Mouse (Mus musculus): Measurements from ENCODE around the gene Smad1. TPM values are rescaled to one million over a fixed set of nuclear protein-coding genes. Genes with fewer than 3 reads are reported as not detected.

The Smad1 gene
- polyA plus RNA-seq, 1 experiment from 2014 or later: 9.6 TPM

DNA sequence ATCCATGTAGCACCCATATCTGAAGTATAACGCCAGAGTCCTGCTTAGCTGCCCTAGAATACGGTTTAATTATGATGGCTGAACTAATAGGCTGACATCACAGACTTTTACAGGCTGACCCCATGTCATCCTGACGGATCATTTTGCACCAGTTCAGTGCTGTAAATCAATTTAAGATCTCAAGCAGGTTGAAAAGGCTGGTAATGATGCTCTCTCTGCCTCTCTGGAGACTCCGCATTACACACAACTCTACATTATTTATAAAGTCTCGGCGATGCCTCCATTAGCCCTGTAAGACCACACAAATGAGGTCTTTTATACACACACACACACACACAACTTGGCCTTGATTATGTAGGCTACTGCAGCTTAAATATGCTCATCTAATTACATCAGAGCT is 2.4 kb downstream of the Smad1 start:
- WGBS (ENCODE audit: insufficient replicate concordance): 71% methylated on average over 6 of the region's 6 CpGs
- no peaks in the 10 kb centered on the region for H3K36me3 ChIP-seq

DNA sequence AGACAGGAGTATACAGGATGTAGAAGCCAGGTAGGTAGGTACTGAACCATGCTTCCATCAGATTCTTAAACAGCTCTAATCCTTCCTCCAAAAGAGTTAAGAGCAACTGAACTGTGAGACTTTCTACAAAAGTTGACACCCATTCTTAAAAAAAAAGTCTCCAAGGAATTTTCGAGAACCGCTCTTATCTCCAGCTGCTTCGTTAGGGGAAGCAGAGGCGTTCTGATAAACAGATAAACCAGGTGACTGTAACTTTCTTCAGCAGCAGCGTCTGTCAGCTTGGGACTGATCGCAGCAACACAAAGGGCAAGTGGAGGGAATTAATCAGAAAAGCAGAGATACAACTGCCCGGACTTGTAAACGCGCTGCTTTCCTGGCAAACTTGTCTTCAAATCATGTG is 5.3 kb downstream of the Smad1 start:
- Histone ChIP-seq H3K27ac (no peak overlapping the region), H3K4me3 (no peak overlapping the region), H3K27me3 (replicated peaks) (peaks cover 17% of the 10 kb centered on the region), H3K36me3 (peaks cover 3% of the 10 kb centered on the region; the same call in 1 of the 2 replicates), H3K9ac (no peak overlapping the region), H3K4me2 (no peak overlapping the region), H3K9me3 (replicated peaks) (no peaks in the 10 kb centered on the region), H3K4me1 (peaks cover 14% of the 10 kb centered on the region)
- WGBS (ENCODE audit: insufficient replicate concordance): 31% methylated on average over 9 of the region's 9 CpGs
- no peak for ATAC-seq

More for the DNA sequence above, 2.4 kb downstream of the Smad1 start:
- Histone ChIP-seq H3K4me1 (peaks cover 17% of the 10 kb centered on the region), H3K27ac (no peak overlapping the region), H3K4me3 (no peak overlapping the region), H3K4me2 (no peak overlapping the region), H3K27me3 (replicated peaks) (peaks cover 34% of the 10 kb centered on the region), H3K9ac (no peak overlapping the region), H3K9me3 (replicated peaks) (no peaks in the 10 kb centered on the region)
- ATAC-seq: no peak

DNA sequence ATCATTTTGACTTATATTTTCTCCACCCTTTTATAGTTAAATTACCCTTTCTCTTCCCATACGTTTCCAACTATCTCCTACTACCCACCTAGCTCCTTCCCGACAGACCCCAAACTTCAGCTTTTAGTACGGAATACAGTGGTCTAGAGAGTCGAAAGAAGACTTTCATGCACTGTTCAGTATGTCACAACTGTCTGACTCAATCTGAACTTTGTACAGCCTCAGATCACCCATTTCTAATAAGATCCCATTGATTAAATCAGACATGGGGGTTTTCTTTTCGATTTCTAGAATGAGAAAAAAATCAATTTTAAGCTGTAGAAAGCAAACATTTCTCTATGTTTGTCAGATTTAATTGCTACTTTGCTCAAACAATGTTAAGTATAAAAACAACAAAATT is 6.1 kb downstream of the Smad1 start:
- Histone ChIP-seq H3K9ac (no peak overlapping the region), H3K4me3 (no peak overlapping the region), H3K4me1 (peaks cover 14% of the 10 kb centered on the region), H3K36me3 (peaks cover 4% of the 10 kb centered on the region; the same call in 1 of the 2 replicates), H3K9me3 (replicated peaks) (no peaks in the 10 kb centered on the region), H3K27me3 (replicated peaks) (peaks cover 9% of the 10 kb centered on the region), H3K4me2 (no peak overlapping the region), H3K27ac (no peak overlapping the region)
- WGBS (ENCODE audit: insufficient replicate concordance): 70% methylated on average over 5 of the region's 5 CpGs
- no peak for ATAC-seq

DNA sequence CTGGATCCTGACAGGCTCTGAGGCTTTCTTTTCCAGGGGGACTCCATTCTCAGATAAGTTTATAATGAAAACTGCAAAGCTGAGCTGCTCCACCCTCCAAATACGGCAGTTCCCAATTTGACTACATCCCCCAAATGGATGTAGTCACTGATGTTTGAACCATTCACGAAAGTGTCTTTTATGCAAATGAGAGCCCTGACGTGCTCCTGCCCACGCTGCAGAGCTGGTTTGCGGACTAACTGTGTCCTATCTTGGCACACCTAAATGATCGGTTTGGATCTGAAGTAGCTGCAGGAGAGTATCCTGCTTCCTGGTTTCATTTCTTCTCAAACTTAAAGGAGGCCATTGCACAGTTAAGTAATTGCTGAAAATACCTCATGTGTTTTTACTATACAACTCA is 6.7 kb downstream of the Smad1 start:
- peaks cover 4% of the 10 kb centered on the region; the same call in 1 of the 2 replicates for H3K36me3 ChIP-seq
- no peak overlapping the region for H3K4me2 ChIP-seq
- H3K27ac ChIP-seq: no peak overlapping the region
- no peak for ATAC-seq
- no peaks in the 10 kb centered on the region for H3K9me3 ChIP-seq (replicated peaks)
- WGBS (ENCODE audit: insufficient replicate concordance): 56% methylated on average over 6 of the region's 6 CpGs
- H3K4me1 ChIP-seq: peaks cover 10% of the 10 kb centered on the region
- peaks cover 4% of the 10 kb centered on the region for H3K27me3 ChIP-seq (replicated peaks)
- no peak overlapping the region for H3K4me3 ChIP-seq
- no peak overlapping the region for H3K9ac ChIP-seq

DNA sequence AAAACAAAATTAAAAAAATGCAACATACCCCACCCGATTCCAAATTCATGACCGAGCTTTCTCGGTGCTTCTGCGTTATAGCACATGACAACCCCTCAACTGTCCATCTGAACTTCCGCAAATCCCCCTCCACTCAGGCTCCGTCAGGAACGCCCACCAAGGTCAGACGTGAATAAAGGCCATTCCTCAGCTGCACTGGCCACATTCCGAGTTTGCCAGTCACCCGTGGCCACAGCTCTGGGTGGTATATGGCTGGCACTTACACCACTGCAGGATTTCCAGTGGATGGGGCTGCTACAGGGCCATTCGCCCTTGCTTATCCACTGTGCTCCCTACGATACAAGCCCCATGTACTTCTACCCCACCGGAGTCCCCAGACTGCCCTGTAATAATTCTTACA is 7.9 kb downstream of the Smad1 start:
- WGBS (ENCODE audit: insufficient replicate concordance): 77% methylated on average over 13 of the region's 13 CpGs
- no peak for ATAC-seq
- no peaks in the 10 kb centered on the region for H3K9me3 ChIP-seq (replicated peaks)
- H3K4me1 ChIP-seq: peaks cover 9% of the 10 kb centered on the region
- no peak overlapping the region for H3K27ac ChIP-seq
- peaks cover 4% of the 10 kb centered on the region; the same call in 1 of the 2 replicates for H3K36me3 ChIP-seq
- H3K4me3 ChIP-seq: no peak overlapping the region
- H3K27me3 ChIP-seq (replicated peaks): no peaks in the 10 kb centered on the region; the same call in 1 of the 2 replicates
- no peak overlapping the region for H3K4me2 ChIP-seq
- no peak overlapping the region for H3K9ac ChIP-seq

DNA sequence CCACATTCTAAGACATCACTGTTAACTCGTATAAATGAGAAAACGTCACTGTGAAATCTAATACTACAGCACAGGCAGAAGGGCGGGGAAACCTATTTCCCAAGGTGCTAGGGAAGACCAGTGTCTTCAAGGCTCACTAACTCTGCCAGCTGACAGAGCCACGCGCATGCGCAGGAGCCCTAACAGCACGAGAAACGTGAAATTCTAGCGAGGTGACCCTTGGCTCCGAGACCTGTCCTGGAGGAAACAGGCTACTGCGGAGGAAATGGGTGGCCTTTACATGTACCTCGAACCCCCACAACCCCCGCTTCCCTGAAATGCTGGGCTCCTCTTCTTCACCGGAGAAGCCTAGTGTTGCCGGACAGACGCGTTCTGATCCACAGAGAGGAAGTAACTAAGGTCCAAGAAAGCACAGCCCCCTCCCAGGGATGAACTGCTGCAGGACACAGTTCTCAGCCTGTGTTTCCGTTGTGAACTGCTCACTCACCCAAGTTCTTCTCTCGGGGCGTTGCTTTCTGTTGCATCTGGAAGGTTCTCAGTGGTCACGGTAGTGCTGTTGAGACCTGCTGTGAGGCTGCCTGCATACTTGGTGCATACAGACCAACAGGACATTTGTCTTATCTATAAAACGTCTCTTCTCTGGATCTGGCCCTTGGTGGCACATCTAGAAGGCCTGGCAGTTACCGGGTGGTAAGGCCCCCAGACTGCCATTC is 10.1 kb downstream of the Smad1 start:
- H3K9ac ChIP-seq: no peak overlapping the region
- WGBS (ENCODE audit: insufficient replicate concordance): 58% methylated on average over 23 of the region's 23 CpGs
- no peak overlapping the region for H3K27ac ChIP-seq
- no peak overlapping the region for H3K4me2 ChIP-seq
- peaks cover 4% of the 10 kb centered on the region; the same call in 1 of the 2 replicates for H3K36me3 ChIP-seq
- H3K4me3 ChIP-seq: no peak overlapping the region
- H3K4me1 ChIP-seq: peaks cover 15% of the 10 kb centered on the region
- no peaks in the 10 kb centered on the region for H3K9me3 ChIP-seq (replicated peaks)
- ATAC-seq: no peak
- H3K27me3 ChIP-seq (replicated peaks): peaks cover 13% of the 10 kb centered on the region

DNA sequence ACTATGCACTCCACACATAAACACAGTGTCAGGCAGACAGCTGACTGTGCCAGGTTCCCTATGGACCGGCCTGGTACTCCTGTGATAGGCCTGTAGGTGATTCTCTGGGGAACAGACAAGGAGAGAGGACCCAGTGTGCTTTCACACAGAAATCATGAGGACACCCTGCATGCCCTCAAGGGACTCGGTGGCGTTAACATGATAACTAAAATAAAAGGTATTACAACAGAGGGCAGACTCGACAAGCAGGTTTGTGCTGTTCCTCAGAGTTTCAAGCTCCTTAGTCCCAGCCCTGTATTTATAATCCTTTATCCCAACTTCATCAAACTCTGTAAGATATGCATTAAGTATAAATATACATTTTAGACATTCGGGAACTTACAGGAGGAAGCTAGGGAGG is 12.5 kb downstream of the Smad1 start:
- Histone ChIP-seq H3K9me3 (replicated peaks) (no peaks in the 10 kb centered on the region), H3K9ac (no peak overlapping the region), H3K36me3 (peaks cover 4% of the 10 kb centered on the region; the same call in 1 of the 2 replicates), H3K27me3 (replicated peaks) (peaks cover 28% of the 10 kb centered on the region), H3K4me3 (no peak overlapping the region), H3K27ac (no peak overlapping the region), H3K4me2 (no peak overlapping the region), H3K4me1 (peaks cover 24% of the 10 kb centered on the region)
- 78% methylated on average over 5 of the region's 5 CpGs for WGBS (ENCODE audit: insufficient replicate concordance)
- ATAC-seq: no peak

DNA sequence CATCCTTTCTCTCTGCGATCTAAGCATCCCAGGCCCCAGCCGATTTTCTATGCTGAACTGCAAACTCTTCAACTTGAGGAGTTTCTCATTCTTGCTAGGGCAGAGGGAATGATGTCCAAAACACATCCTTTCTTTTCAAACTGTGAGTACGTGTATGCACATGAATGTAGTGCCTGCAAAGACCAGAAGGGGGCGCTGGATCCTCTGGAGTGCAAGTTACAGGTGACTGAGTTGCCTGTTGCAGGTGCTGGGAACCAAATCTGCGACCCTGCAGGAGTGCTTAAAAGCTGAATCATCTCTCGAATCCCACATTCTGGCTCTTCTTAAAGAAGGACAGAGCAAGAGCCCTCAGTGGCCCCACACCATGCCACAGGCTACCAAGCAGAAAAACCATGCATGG is 13.0 kb downstream of the Smad1 start:
- no peak overlapping the region for H3K4me2 ChIP-seq
- H3K9me3 ChIP-seq (replicated peaks): no peaks in the 10 kb centered on the region
- peaks cover 28% of the 10 kb centered on the region for H3K4me1 ChIP-seq
- H3K36me3 ChIP-seq: peaks cover 4% of the 10 kb centered on the region; the same call in 1 of the 2 replicates
- peaks cover 28% of the 10 kb centered on the region for H3K27me3 ChIP-seq (replicated peaks)
- no peak overlapping the region for H3K27ac ChIP-seq
- no peak for ATAC-seq
- 59% methylated on average over 6 of the region's 6 CpGs for WGBS (ENCODE audit: insufficient replicate concordance)
- H3K9ac ChIP-seq: no peak overlapping the region
- no peak overlapping the region for H3K4me3 ChIP-seq

DNA sequence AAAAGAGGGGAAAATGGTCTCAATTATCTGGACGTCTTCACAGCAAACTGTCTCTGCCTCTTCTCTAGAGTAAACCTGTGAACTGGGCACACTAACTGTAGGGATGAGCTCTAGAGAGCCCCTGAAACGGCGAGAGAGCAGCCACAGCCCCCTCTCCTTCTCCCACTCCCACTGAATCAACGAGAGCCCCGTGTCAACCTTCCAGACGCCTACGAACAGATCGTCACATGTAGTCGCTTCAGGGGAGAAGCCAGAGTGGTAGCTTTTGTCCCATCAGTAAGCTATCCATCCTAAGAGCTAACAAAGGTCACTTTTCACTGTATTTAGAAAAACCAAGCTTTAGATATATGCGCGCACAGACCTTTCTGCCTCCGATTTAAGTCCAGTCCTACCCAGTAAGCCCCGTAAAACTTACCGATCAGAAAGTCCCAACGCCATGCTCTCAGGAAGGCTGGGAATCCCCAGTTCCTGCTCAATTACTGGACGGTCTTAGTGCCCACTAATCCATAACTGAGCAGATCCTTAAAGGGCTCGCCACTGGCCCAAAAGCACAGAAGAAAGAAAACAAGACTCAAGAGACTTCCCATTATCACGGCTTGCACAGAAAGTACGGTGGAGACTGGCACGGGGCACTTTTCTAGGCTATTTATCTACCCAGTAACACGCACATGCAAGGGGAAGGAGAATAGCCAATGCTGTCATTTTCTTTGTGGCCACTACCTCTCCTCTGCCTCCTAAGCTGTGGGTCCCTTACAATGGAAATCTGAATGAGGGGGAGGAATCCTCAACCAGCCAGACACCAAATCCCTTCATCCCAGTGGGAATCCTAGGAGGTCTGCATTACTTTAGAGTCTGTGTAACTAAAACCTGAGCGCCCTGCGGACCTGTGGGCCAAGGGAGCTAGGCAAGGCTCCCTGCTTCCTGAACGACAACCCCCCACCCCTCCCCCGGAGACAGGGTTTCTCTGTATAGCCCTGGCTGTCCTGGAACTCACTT is 14.7 kb downstream of the Smad1 start:
- no peak overlapping the region for H3K9ac ChIP-seq
- peaks cover 28% of the 10 kb centered on the region for H3K27me3 ChIP-seq (replicated peaks)
- no peak for ATAC-seq
- H3K9me3 ChIP-seq (replicated peaks): no peaks in the 10 kb centered on the region
- no peak overlapping the region for H3K27ac ChIP-seq
- H3K4me1 ChIP-seq: peaks cover 37% of the 10 kb centered on the region
- 23% methylated on average over 25 of the region's 25 CpGs for WGBS (ENCODE audit: insufficient replicate concordance)
- H3K4me3 ChIP-seq: no peak overlapping the region; the same call in 1 of the 2 replicates
- H3K4me2 ChIP-seq: peak overlapping the region; percentile 43
- H3K36me3 ChIP-seq: peaks cover 4% of the 10 kb centered on the region; the same call in 1 of the 2 replicates

DNA sequence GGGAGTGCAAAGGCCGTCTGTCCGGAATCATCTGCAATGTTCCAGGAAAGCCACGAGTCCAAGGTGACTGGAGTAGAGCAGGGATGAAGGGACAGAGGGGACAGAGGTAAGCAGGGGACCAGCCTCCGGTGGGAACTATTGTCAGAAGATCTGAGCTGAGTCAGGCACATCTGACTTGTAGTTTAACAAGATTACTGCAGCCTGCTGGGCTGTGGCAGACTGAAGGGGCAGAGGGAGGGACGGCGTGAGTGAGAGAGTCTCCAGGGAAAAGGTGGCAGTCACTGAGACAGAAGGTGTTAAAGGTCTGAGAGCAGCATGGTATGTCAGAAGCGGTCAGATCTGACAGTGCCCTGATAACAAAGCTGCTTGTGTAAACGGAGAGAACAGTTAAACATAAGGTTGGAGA is 16.5 kb downstream of the Smad1 start:
- H3K9ac ChIP-seq: no peak overlapping the region
- H3K4me2 ChIP-seq: peak overlapping the region; percentile 12; the same call in 1 of the 2 replicates
- H3K9me3 ChIP-seq (replicated peaks): no peaks in the 10 kb centered on the region
- H3K27ac ChIP-seq: no peak overlapping the region
- 13% methylated on average over 8 of the region's 8 CpGs for WGBS (ENCODE audit: insufficient replicate concordance)
- H3K4me1 ChIP-seq: peaks cover 37% of the 10 kb centered on the region
- ATAC-seq: no peak
- no peaks in the 10 kb centered on the region for H3K36me3 ChIP-seq
- no peak overlapping the region for H3K4me3 ChIP-seq
- H3K27me3 ChIP-seq (replicated peaks): peaks cover 28% of the 10 kb centered on the region

DNA sequence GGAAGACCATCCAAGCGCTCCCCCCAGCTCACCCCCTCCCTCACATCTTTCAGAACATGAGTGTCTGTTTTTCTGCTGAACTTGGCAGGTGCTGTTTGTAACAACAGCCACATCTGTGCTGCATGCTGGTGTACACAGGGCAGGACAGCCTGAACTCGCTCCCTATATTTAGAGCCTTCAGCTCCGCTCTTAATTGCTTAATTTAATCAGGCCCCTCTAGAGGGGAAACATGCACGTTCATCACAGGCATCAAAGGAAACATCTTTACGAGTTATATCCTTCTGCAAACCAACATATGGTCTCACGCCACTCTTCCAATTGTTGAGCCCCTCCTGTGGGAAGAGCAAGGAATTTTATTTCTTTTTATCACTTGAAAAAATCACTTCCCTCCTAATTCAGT is 17.5 kb downstream of the Smad1 start:
- Histone ChIP-seq H3K4me2 (no peak overlapping the region), H3K4me3 (no peak overlapping the region), H3K9ac (no peak overlapping the region), H3K27ac (no peak overlapping the region), H3K9me3 (replicated peaks) (no peaks in the 10 kb centered on the region), H3K27me3 (replicated peaks) (peaks cover 34% of the 10 kb centered on the region), H3K36me3 (no peaks in the 10 kb centered on the region), H3K4me1 (peaks cover 41% of the 10 kb centered on the region)
- WGBS (ENCODE audit: insufficient replicate concordance): 48% methylated on average over 6 of the region's 6 CpGs
- no peak for ATAC-seq

DNA sequence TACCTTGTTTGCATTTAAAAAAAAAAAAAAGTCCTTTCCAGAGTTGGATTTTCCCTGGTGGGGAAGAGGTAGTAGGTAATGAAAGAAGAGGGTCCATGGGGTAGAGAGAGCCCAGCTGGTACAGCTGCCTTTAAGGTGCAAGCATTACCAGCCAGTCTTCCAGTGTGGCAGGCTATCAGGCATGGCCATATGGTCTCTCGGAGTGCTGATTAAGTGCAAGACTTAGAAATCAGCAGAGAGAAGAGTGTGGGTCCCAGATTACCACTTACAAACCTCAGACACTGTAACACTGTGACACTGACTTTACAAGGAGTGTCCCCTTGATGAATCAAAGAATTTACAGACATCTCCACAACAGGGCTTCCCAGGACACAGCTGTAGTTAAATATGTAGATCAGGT is 18.9 kb downstream of the Smad1 start:
- no peak overlapping the region for H3K4me3 ChIP-seq
- no peak overlapping the region for H3K27ac ChIP-seq
- H3K9ac ChIP-seq: no peak overlapping the region
- no peaks in the 10 kb centered on the region for H3K9me3 ChIP-seq (replicated peaks)
- ATAC-seq: peak; percentile 46
- H3K27me3 ChIP-seq (replicated peaks): peaks cover 32% of the 10 kb centered on the region
- WGBS (ENCODE audit: insufficient replicate concordance): 19% methylated on average over 1 of the region's 1 CpGs
- no peak overlapping the region for H3K4me2 ChIP-seq
- H3K36me3 ChIP-seq: no peaks in the 10 kb centered on the region
- peaks cover 52% of the 10 kb centered on the region for H3K4me1 ChIP-seq
